Mouse (Mus musculus): ENCODE data around the gene Strn4.

Gene Strn4

GRCm38 (mm10) chr7:16810399-16810919 is 5.2 kb upstream of the Strn4 start:
- in situ Hi-C loops (cut with MboI, MseI): no loop called here

- in situ Hi-C loops (cut with MboI, MseI): no loop called here
Observed at GRCm38 (mm10) chr7:16810920-16811648, 4.6 kb upstream of the Strn4 start.

GRCm38 (mm10) chr7:16811649-16812070 is 4.0 kb upstream of the Strn4 start:
- in situ Hi-C loops (cut with MboI, MseI): no loop called here

GRCm38 (mm10) chr7:16812505-16812904 is 3.2 kb upstream of the Strn4 start:
- in situ Hi-C loops (cut with MboI, MseI): no loop called here

GRCm38 (mm10) chr7:16816078-16816474 is 387 bp downstream of the Strn4 start:
- in situ Hi-C loops (cut with MboI, MseI): loop anchor here (5.0 kb wide), 2 partner anchors 41 to 106 kb away; partner anchors contain the start of gene Calm3 (in 2 of the 2)

- in situ Hi-C loops (cut with MboI, MseI): loop anchor here (5.0 kb wide), 2 partner anchors 41 to 106 kb away; partner anchors contain the start of gene Calm3 (in 2 of the 2)
Observed at GRCm38 (mm10) chr7:16816475-16817122, 910 bp downstream of the Strn4 start, which contains the start of gene Fkrp. Gene Fkrp (minus strand): TSS chr7:16816732.

GRCm38 (mm10) chr7:16817693-16818092 is 2.0 kb downstream of the Strn4 start:
- in situ Hi-C loops (cut with MboI, MseI): loop anchor here (5.0 kb wide), 2 partner anchors 40 to 105 kb away; partner anchors contain the start of gene Calm3 (in 2 of the 2)

GRCm38 (mm10) chr7:16819794-16820193 is 4.1 kb downstream of the Strn4 start:
- in situ Hi-C loops (cut with MboI, MseI): loop anchor here (5.0 kb wide), 2 partner anchors 38 to 103 kb away; partner anchors contain the start of gene Calm3 (in 2 of the 2)

GRCm38 (mm10) chr7:16820271-16820763 is 4.6 kb downstream of the Strn4 start:
- in situ Hi-C loops (cut with MboI, MseI): no loop called here

- in situ Hi-C loops (cut with MboI, MseI): no loop called here
Observed at GRCm38 (mm10) chr7:16821091-16821490, 5.4 kb downstream of the Strn4 start.

GRCm38 (mm10) chr7:16821669-16822101 is 6.0 kb downstream of the Strn4 start:
- in situ Hi-C loops (cut with MboI, MseI): no loop called here

- in situ Hi-C loops (cut with MboI, MseI): no loop called here
Observed at GRCm38 (mm10) chr7:16823734-16824133, 8.0 kb downstream of the Strn4 start.

GRCm38 (mm10) chr7:16825785-16826184 is 10.1 kb downstream of the Strn4 start:
- in situ Hi-C loops (cut with MboI, MseI): no loop called here

- in situ Hi-C loops (cut with MboI, MseI): no loop called here
Observed at GRCm38 (mm10) chr7:16826571-16826970, 10.9 kb downstream of the Strn4 start.

GRCm38 (mm10) chr7:16827274-16827673 is 11.6 kb downstream of the Strn4 start:
- in situ Hi-C loops (cut with MboI, MseI): no loop called here

- in situ Hi-C loops (cut with MboI, MseI): no loop called here
Observed at GRCm38 (mm10) chr7:16830449-16830848, 14.8 kb downstream of the Strn4 start.

- in situ Hi-C loops (cut with MboI, MseI): no loop called here
Observed at GRCm38 (mm10) chr7:16837916-16838803, 22.5 kb downstream of the Strn4 start.

- in situ Hi-C loops (cut with MboI, MseI): no loop called here
Observed at GRCm38 (mm10) chr7:16838804-16839426, 23.2 kb downstream of the Strn4 start.

- in situ Hi-C loops (cut with MboI, MseI): no loop called here
Observed at GRCm38 (mm10) chr7:16839427-16840108, 23.9 kb downstream of the Strn4 start.

- in situ Hi-C loops (cut with MboI, MseI): no loop called here
Observed at GRCm38 (mm10) chr7:16840109-16840491, 24.4 kb downstream of the Strn4 start.
